Mouse (Mus musculus) c-Kit-positive CD71-negative TER-119-negative erythroid progenitor cells, embryonic 14.5 days (primary cell): ENCODE results near the gene E2f4.

Experiments used
- DNase-seq: peaks from one replicate; pipeline ENCODE4 v3.0.0-alpha.2; 2013; ENCODE audit warnings: low read depth

The E2f4 gene

GRCm38 (mm10) chr8:105297511-105298192, at the start of gene E2f4:
E2f4 (plus strand) TSS chr8:105297663.
- DNase-seq, result peak; percentile 86

- DNase-seq, result no peak
These were observed 45.5 kb upstream of the E2f4 start for GRCm38 (mm10) chr8:105251954-105252353.

- no peak for DNase-seq
These were observed 44.6 kb upstream of the E2f4 start for GRCm38 (mm10) chr8:105252680-105253537.

DNA sequence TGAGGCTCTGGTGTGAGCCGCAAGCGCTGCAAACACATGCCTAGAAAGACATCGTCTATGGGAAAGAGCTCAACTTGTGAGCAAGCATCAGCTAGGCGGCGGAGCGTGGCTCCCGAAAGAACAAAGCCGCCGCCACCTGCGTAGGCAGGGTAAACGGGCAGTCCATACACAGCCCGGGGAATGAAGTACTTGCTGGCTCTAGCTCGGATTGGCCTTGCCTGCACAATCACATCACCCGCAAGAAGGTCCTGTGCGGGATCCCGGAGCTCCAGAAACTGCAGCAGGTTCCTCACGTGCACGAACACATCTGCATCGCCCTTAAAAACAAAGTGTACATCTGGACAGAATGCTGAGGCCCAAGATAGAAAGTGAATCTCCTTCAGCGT, 43.7 kb upstream of the E2f4 start:
- DNase-seq, result no peak

DNA sequence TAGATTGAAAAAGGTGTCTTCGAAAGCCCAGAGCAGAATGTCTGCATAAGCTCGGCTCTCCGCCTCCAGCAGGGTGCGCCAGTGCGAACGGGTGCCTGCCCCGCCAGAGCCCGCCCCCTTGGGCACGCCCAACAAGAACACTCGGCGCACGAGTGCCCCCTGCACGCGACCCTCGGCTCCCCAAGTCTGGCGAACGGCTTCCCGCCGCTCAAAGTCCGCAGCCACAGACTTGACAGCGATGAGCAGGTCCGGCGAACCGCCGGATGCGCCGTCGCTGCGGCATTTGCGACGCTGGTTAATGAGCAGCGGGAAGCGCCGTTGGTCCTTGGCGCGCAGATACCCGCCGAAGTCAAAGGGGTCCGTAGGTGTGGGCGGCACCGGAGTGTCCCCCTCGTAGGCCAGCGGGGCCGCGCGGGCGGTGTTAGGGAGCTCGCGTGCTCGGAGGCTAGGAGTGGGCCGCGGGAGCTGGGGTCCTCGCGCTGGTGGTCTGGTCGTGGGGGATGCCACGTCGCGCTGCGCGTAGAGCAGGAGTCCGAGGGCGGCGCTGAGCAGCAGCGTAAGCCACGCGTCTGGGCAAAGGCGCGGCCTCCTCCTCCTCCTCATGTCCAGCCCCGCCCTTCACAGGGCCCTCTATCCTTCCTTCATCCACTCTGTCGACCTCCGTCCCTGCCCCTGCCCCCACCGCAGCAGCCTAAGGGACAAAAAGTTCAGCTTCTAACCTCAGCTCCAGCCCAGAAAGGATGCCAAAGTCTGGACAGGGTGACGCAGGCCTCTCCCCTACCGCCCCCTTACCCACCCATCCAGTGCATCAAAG, 43.1 kb upstream of the E2f4 start:
- peak; percentile 84 for DNase-seq

DNA sequence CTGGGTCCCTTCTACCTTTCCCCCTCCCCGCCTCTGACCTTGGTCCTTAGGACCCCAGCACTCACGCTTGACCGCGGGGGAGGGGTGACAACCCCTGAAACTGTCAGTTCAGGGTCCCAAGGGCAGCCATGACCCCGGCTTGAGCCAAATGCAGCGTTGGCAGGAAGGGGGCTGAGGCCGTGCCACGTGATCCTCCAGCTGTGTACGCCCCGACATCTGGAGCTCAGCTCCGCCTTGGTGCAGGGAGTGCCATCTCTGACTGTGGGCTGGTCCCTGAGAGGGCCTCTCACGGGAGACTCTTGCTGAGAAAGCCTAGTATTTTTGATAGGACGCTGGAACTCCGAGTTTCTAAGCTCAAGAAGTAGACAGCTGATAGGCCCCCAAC, 42.5 kb upstream of the E2f4 start, which contains the start of gene B3gnt9:
B3gnt9 (minus strand) TSS at position 188 of the 385 bp plus-strand sequence.
- DNase-seq, result no peak

DNA sequence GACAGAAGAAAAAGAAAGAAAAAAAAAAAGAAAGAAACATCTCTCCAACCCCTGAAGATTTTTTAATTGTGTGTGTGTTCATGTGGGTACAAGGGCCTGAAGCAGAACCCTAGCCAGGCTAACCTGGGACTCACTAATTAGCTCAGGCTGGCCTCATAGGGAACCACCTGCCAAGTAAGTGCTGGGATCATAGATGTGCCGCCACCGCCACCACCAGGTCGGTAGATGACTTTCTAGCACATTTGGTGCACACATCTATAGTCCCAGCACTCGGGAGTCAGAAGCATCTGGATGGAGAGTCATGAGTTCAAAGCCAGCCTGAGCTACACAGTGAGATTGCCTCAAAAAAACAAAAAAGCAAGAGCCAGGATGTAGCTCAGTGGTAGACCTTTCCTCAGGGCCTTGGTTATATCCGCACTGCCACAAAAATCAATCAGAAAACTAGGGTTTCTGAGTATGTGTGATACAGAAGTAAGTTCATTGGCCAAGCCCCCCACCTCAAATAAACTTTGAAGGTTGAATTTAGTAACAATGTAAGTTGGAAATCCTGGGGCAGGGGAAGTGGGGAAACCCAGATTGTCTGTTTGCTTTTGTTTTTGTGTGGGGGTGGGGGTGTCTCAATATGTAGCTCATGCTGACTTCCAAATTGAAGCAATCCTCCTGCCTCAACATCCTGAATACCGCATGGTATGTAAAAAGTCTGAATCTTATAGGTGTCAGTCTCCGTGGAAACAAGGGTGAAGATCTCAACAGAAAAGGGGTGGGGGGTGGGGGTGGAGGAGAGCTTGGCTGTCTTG, 39.9 kb upstream of the E2f4 start:
- DNase-seq, result no peak

GRCm38 (mm10) chr8:105258911-105259720, 38.3 kb upstream of the E2f4 start:
- DNase-seq, result no peak

DNA sequence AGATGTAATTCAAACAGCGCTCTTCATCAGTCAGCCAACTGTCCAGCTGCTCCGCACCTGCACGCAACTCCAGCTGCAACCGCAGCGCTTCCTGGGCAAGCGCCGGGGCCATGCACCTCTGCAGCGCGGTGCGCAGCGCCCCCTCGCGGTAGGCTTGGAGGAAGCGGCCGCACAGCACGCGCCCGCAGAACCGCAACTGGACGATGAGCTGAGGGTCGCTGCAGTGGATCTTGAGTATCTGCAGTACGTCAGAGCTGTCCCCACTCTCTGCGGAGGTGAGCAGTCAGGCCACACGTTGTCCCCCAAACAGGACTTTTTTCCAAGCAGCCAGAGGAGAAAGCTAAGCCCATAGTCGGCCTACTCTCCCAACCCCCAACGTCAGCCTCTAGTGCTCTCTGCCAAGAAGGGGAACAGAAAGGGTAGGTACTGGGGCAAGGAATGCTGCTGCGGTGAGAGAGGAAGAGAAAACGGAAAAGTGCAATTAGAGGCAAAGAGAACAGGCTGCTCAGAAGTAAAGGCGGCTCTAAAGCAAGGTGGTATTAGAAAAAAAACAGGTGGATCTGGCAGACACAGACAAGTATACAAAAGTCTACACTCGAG, 37.6 kb upstream of the E2f4 start:
- no peak for DNase-seq

GRCm38 (mm10) chr8:105260371-105261099, 36.9 kb upstream of the E2f4 start:
- DNase-seq, result no peak

GRCm38 (mm10) chr8:105261326-105261980, 36.0 kb upstream of the E2f4 start:
- DNase-seq, result no peak

- no peak for DNase-seq
These were observed 34.1 kb upstream of the E2f4 start for GRCm38 (mm10) chr8:105263244-105263912.

DNA sequence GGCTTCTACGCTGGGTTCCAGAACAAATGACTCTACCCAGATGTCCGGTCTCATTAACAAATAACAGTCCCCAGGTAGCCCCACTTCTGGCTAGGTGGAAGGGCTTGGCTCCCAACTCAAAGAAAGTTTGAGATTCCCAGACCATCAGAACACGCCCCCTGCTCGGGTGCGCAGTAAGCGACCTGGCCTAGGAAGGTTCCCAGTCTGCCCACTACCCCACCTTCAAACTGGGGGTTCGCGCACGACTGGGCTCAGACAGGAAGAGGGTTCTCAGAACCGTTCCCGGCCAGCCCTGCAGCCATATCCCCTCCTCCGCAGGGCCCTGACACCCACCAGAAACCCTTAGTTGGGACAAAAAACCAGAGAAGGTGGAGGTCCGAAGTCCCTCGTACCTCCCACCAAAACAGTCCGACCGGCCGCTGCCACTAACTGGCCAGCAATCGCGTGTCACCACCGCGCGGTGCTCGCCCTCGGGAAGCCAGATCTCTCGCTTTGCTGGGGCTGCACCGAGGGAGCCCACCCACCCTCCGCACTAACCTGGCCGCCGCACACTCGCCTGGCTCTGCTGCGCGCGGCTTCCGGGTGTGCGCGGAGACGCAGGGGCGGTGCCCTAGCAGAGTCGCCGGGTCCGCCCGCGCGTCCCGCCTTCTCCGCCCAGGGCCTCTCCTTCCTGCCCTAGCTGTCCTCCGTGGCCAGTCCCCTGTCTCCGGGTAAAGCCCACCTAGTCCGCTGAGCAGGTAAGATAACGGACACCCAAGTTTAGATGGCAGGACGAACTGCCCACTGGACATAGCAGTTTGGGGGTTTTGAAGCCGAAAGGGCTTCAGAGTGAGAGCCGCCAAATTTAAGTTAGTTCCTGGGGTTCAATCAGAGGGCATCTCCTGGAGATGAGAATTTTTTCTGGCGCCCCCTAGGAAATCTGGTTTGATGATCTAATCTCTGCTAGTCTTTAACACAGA, 33.2 kb upstream of the E2f4 start, which contains the start of the genes Tradd and Fbxl8:
Tradd (minus strand) TSS at position 586 of the 959 bp plus-strand sequence.
Fbxl8 (plus strand) TSS at position 625 of the 959 bp plus-strand sequence.
- no peak for DNase-seq

DNA sequence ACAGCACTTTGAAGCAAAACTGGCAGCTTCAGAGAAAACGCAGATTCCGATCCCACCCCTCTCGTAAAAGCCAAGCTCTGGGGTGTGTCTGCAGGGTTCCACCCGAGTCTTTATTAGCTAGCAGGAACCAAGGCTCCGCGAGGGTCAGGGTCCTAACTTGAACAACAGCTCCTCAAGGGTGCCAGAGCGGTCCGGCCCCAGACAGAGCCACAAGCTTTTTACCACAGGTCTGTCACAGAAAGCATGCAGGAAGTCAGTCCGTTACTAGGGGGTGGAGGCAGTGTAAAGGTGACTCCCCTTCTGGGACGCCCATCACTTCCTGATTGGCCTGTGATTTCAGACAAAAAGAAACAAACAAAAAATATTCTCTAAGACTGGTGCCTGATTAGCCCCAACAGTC, 32.3 kb upstream of the E2f4 start:
- no peak for DNase-seq

DNA sequence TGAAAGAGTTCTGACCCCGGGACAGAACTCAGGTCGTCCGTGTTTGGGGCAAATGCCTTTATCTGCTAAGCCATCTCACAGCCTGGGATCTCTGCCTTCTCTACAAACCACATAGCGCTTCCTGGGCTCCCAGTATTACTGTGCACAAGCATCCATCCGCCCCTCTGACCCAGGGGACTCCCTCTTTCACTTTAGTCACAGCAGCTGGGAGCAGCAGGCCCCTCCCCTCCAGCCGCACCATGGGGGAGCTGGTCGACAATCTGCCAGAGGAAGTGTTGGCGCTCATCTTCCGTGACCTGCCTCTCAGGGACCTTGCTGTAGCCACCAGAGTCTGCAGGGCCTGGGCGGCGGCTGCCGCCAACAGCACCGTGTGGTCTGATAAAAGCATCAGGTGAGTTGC, 30.7 kb upstream of the E2f4 start:
- DNase-seq, result no peak

GRCm38 (mm10) chr8:105268342-105269074, 29.0 kb upstream of the E2f4 start:
- DNase-seq, result no peak

- no peak for DNase-seq
These were observed 28.4 kb upstream of the E2f4 start for GRCm38 (mm10) chr8:105269075-105269458.
